Mouse (Mus musculus): ENCODE measurements at regions not wholly inside any gene's neighbourhood (a gene's known extent, or its start where the extent isn't known, plus 50 kb on each side); places are given as distances from the start of the nearest gene placed in this dataset.

DNA sequence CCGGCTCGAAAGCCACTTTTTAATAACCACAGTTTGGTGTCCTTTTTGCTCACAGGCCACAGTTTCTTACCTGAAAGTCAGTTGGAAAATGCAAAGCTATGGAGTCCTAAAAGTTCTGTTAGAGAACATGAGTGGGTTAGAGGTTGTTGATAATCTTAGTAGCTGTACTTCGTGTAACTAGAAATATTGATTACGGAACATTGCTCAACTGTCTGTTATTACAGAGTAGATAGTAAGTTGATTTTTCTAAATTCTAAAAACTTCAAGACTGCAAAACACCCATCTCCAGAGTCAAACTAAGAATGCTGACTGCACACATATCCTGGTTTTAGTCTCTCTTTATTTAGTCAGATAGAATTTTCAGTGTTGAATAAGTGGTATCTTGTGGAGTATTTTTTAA is 111.0 kb downstream of the Slc38a4 start:
- Histone ChIP-seq H3K9me3 (ENCODE audit: control insufficient read depth, low read length) (no peaks in the 10 kb centered on the region), H3K4me3 (ENCODE audit: low read depth, low read length) (no peak overlapping the region), H3K9ac (ENCODE audit: low read depth, low read length) (no peak overlapping the region), H3K27me3 (ENCODE audit: control insufficient read depth, insufficient read depth, low read length) (no peaks in the 10 kb centered on the region), H3K4me1 (replicated peaks; ENCODE audit: control insufficient read depth, insufficient read depth, low read length) (no peaks in the 10 kb centered on the region), H3K36me3 (ENCODE audit: control insufficient read depth, insufficient read depth, low read length) (no peaks in the 10 kb centered on the region), H3K27ac (ENCODE audit: low read depth, low read length) (no peak overlapping the region), H3K4me2 (replicated peaks; ENCODE audit: low read depth, low read length) (no peak overlapping the region)
- 92% methylated on average over 4 of the region's 4 CpGs for WGBS
- ATAC-seq (ENCODE audit: low FRiP score), result no peak
- DNase-seq (ENCODE audit: low spot score), result no peak

DNA sequence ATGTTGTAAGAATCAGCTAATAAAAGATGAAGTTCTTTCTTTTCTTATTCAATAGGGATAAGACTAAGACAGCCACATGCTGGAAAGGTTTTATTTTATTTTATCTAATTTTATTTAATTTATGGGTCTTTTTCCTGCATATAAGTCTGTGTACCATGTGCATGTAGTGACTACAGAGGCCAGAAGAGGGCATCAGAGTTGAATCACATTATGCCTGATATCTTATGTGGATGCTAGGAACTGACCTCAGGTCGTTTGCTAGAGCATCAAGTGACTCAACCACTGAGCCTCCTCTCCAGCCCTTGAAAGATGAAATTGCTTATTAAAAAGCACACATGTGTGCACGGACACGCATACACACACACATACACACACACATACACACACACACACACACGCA is 113.1 kb downstream of the Slc38a4 start:
- no peaks in the 10 kb centered on the region for H3K9me3 ChIP-seq (ENCODE audit: control insufficient read depth, low read length)
- no peaks in the 10 kb centered on the region for H3K36me3 ChIP-seq (ENCODE audit: control insufficient read depth, insufficient read depth, low read length)
- 89% methylated on average over 4 of the region's 4 CpGs for WGBS
- H3K4me2 ChIP-seq (replicated peaks; ENCODE audit: low read depth, low read length), result no peak overlapping the region
- H3K27me3 ChIP-seq (ENCODE audit: control insufficient read depth, insufficient read depth, low read length), result no peaks in the 10 kb centered on the region
- H3K27ac ChIP-seq (ENCODE audit: low read depth, low read length), result no peak overlapping the region
- DNase-seq (ENCODE audit: low spot score) (peak; percentile 14), ATAC-seq (ENCODE audit: low FRiP score) (no peak)
- H3K4me3 ChIP-seq (ENCODE audit: low read depth, low read length), result no peak overlapping the region
- H3K9ac ChIP-seq (ENCODE audit: low read depth, low read length), result no peak overlapping the region
- no peaks in the 10 kb centered on the region for H3K4me1 ChIP-seq (replicated peaks; ENCODE audit: control insufficient read depth, insufficient read depth, low read length)

GRCm38 (mm10) chr15:96938406-96938805 is 117.3 kb downstream of the Slc38a4 start:
- Histone ChIP-seq H3K4me3 (ENCODE audit: low read depth, low read length) (no peak overlapping the region), H3K36me3 (ENCODE audit: control insufficient read depth, insufficient read depth, low read length) (no peaks in the 10 kb centered on the region), H3K4me2 (replicated peaks; ENCODE audit: low read depth, low read length) (no peak overlapping the region), H3K9me3 (ENCODE audit: control insufficient read depth, low read length) (no peaks in the 10 kb centered on the region), H3K27me3 (ENCODE audit: control insufficient read depth, insufficient read depth, low read length) (no peaks in the 10 kb centered on the region), H3K27ac (ENCODE audit: low read depth, low read length) (no peak overlapping the region), H3K4me1 (replicated peaks; ENCODE audit: control insufficient read depth, insufficient read depth, low read length) (no peaks in the 10 kb centered on the region), H3K9ac (ENCODE audit: low read depth, low read length) (no peak overlapping the region)
- 85% methylated on average over 4 of the region's 4 CpGs for WGBS
- DNase-seq (ENCODE audit: low spot score), result no peak
- ATAC-seq (ENCODE audit: low FRiP score), result no peak

DNA sequence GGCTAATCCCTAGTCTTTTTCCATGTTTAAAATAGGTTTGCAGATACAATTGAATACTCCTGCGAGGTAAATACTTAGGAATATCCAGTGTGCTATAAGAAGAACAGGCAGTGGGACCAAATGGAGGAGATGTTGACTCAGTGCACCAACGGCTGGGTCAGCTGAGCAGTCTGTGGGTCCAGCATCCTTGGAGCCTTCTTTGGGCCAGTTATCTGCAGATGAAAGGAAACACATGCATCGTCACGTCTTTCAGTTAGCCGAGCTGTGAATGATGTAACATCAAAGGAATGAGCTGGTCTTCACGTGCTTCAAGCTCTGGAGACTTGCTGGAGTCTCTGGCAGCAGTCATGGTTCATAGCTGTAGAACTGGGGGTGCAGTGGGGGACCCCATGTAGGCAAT is 118.1 kb downstream of the Slc38a4 start:
- Histone ChIP-seq H3K4me1 (replicated peaks; ENCODE audit: control insufficient read depth, insufficient read depth, low read length) (no peaks in the 10 kb centered on the region), H3K36me3 (ENCODE audit: control insufficient read depth, insufficient read depth, low read length) (no peaks in the 10 kb centered on the region), H3K27ac (ENCODE audit: low read depth, low read length) (no peak overlapping the region), H3K27me3 (ENCODE audit: control insufficient read depth, insufficient read depth, low read length) (no peaks in the 10 kb centered on the region), H3K9ac (ENCODE audit: low read depth, low read length) (no peak overlapping the region), H3K4me2 (replicated peaks; ENCODE audit: low read depth, low read length) (no peak overlapping the region), H3K9me3 (ENCODE audit: control insufficient read depth, low read length) (no peaks in the 10 kb centered on the region), H3K4me3 (ENCODE audit: low read depth, low read length) (no peak overlapping the region)
- WGBS, result 82% methylated on average over 6 of the region's 6 CpGs
- no peak for ATAC-seq (ENCODE audit: low FRiP score)
- DNase-seq (ENCODE audit: low spot score), result no peak

DNA sequence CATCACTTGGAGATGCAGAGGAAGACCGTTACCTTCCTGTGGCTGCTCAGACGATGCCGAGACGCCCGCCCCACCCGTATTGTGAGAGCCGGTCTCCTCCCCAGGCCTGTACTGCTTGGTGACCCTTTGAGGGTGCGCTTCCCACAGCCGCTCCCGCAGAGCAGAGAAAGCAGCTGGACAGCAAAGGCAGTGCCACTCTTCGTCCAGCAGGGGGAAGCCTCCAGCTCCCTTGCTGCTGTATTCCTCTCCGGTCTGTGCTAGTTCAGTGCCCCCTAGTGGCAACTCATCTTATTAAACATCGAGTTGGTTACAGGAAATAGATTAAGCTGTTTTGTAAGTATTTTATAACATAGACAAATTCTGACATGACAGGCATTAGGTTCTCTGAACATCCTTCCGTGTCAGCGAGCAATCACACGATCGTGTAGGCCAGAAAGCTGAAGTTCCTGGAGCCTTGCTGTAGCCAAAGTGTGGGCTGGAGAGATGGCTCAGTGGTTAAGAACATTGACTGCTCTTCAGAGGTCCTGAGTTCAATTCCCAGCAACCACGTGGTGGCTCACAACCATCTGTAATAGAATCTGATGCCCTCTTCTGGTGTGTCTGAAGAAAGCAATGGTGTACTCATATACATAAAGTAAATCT is 118.9 kb downstream of the Slc38a4 start:
- Histone ChIP-seq H3K27me3 (ENCODE audit: control insufficient read depth, insufficient read depth, low read length) (no peaks in the 10 kb centered on the region), H3K4me1 (replicated peaks; ENCODE audit: control insufficient read depth, insufficient read depth, low read length) (no peaks in the 10 kb centered on the region), H3K9me3 (ENCODE audit: control insufficient read depth, low read length) (no peaks in the 10 kb centered on the region), H3K27ac (ENCODE audit: low read depth, low read length) (no peak overlapping the region), H3K4me2 (replicated peaks; ENCODE audit: low read depth, low read length) (peak overlapping the region; percentile 27; the same call in 1 of the 2 replicates), H3K36me3 (ENCODE audit: control insufficient read depth, insufficient read depth, low read length) (no peaks in the 10 kb centered on the region), H3K4me3 (ENCODE audit: low read depth, low read length) (0 out of 2 replicates have a peak overlapping the region, but pooled peaks have one; percentile 6), H3K9ac (ENCODE audit: low read depth, low read length) (0 out of 2 replicates have a peak overlapping the region, but pooled peaks have one; percentile 27)
- 7% methylated on average over 18 of the region's 18 CpGs for WGBS
- DNase-seq (ENCODE audit: low spot score) (peak; percentile 95), ATAC-seq (ENCODE audit: low FRiP score) (peak; percentile 87)

DNA sequence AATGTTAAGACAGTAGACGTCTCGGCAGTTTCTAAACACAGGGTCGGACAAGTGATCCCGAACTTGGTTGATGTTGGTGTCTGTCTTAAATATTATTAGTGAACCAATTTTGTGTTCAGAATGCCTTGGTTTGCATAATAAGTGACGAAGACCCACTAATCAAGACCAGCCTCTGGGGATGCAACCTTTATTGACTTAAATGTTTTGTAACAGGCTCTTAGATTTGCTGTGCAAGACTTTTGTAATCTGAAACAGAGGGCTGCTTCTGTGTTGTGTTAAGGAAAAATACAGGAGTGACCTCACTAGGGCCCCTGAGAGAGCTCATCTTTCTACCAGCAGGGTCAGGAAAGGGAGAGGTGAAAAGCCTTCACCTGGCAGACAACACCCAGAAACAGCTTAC is 119.5 kb downstream of the Slc38a4 start:
- no peak for ATAC-seq (ENCODE audit: low FRiP score)
- Histone ChIP-seq H3K27me3 (ENCODE audit: control insufficient read depth, insufficient read depth, low read length) (no peaks in the 10 kb centered on the region), H3K9me3 (ENCODE audit: control insufficient read depth, low read length) (no peaks in the 10 kb centered on the region), H3K9ac (ENCODE audit: low read depth, low read length) (0 out of 2 replicates have a peak overlapping the region, but pooled peaks have one; percentile 27), H3K4me2 (replicated peaks; ENCODE audit: low read depth, low read length) (no peak overlapping the region), H3K36me3 (ENCODE audit: control insufficient read depth, insufficient read depth, low read length) (no peaks in the 10 kb centered on the region), H3K4me3 (ENCODE audit: low read depth, low read length) (no peak overlapping the region), H3K27ac (ENCODE audit: low read depth, low read length) (no peak overlapping the region), H3K4me1 (replicated peaks; ENCODE audit: control insufficient read depth, insufficient read depth, low read length) (no peaks in the 10 kb centered on the region)
- no peak for DNase-seq (ENCODE audit: low spot score)
- WGBS, result 80% methylated on average over 5 of the region's 5 CpGs

DNA sequence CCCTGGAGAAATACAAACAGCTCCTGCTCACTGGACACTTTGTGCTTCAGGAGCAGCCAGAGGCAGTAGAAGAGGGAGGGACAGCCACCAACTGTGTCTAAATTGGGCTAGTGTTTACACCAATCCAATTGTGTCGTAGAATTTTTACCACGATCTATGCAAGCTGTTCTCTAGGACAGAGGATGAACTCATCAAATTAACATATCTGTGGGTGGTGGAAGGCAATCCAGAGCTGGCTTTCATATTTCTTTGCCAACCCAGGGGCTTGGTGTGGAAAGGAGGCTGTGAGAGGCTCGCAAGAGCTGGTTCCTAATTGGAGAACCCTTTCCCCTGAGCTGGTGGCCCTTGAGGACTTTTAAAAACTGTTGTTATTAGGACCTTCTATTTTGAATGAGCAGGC is 122.3 kb downstream of the Slc38a4 start:
- Histone ChIP-seq H3K4me2 (replicated peaks; ENCODE audit: low read depth, low read length) (no peak overlapping the region), H3K4me1 (replicated peaks; ENCODE audit: control insufficient read depth, insufficient read depth, low read length) (no peaks in the 10 kb centered on the region), H3K4me3 (ENCODE audit: low read depth, low read length) (no peak overlapping the region), H3K36me3 (ENCODE audit: control insufficient read depth, insufficient read depth, low read length) (no peaks in the 10 kb centered on the region), H3K9me3 (ENCODE audit: control insufficient read depth, low read length) (no peaks in the 10 kb centered on the region), H3K27ac (ENCODE audit: low read depth, low read length) (no peak overlapping the region), H3K9ac (ENCODE audit: low read depth, low read length) (no peak overlapping the region), H3K27me3 (ENCODE audit: control insufficient read depth, insufficient read depth, low read length) (no peaks in the 10 kb centered on the region)
- 65% methylated on average over 3 of the region's 3 CpGs for WGBS
- ATAC-seq (ENCODE audit: low FRiP score) (no peak), DNase-seq (ENCODE audit: low spot score) (no peak)

- no peak overlapping the region for H3K4me2 ChIP-seq (replicated peaks; ENCODE audit: low read depth, low read length)
- H3K27ac ChIP-seq (ENCODE audit: low read depth, low read length), result no peak overlapping the region
- no peaks in the 10 kb centered on the region for H3K27me3 ChIP-seq (ENCODE audit: control insufficient read depth, insufficient read depth, low read length)
- ATAC-seq (ENCODE audit: low FRiP score), result no peak
- H3K4me3 ChIP-seq (ENCODE audit: low read depth, low read length), result no peak overlapping the region
- no peak overlapping the region for H3K9ac ChIP-seq (ENCODE audit: low read depth, low read length)
- H3K36me3 ChIP-seq (ENCODE audit: control insufficient read depth, insufficient read depth, low read length), result no peaks in the 10 kb centered on the region
- DNase-seq (ENCODE audit: low spot score), result no peak
- 78% methylated on average over 6 of the region's 6 CpGs for WGBS
- no peaks in the 10 kb centered on the region for H3K4me1 ChIP-seq (replicated peaks; ENCODE audit: control insufficient read depth, insufficient read depth, low read length)
- no peaks in the 10 kb centered on the region for H3K9me3 ChIP-seq (ENCODE audit: control insufficient read depth, low read length)
These were observed 125.2 kb downstream of the Slc38a4 start for GRCm38 (mm10) chr15:96930531-96930930.

- ATAC-seq (ENCODE audit: low FRiP score) (no peak), DNase-seq (ENCODE audit: low spot score) (no peak)
- Histone ChIP-seq H3K4me3 (ENCODE audit: low read depth, low read length) (no peak overlapping the region), H3K27ac (ENCODE audit: low read depth, low read length) (no peak overlapping the region), H3K9ac (ENCODE audit: low read depth, low read length) (no peak overlapping the region), H3K4me1 (replicated peaks; ENCODE audit: control insufficient read depth, insufficient read depth, low read length) (no peaks in the 10 kb centered on the region), H3K36me3 (ENCODE audit: control insufficient read depth, insufficient read depth, low read length) (no peaks in the 10 kb centered on the region), H3K9me3 (ENCODE audit: control insufficient read depth, low read length) (no peaks in the 10 kb centered on the region), H3K4me2 (replicated peaks; ENCODE audit: low read depth, low read length) (no peak overlapping the region), H3K27me3 (ENCODE audit: control insufficient read depth, insufficient read depth, low read length) (no peaks in the 10 kb centered on the region)
- 73% methylated on average over 4 of the region's 4 CpGs for WGBS
These were observed 126.0 kb downstream of the Slc38a4 start for GRCm38 (mm10) chr15:96929788-96930187.
